10 mouse cellular contexts compared by ENCODE assay signal in the genomic region with DNA sequence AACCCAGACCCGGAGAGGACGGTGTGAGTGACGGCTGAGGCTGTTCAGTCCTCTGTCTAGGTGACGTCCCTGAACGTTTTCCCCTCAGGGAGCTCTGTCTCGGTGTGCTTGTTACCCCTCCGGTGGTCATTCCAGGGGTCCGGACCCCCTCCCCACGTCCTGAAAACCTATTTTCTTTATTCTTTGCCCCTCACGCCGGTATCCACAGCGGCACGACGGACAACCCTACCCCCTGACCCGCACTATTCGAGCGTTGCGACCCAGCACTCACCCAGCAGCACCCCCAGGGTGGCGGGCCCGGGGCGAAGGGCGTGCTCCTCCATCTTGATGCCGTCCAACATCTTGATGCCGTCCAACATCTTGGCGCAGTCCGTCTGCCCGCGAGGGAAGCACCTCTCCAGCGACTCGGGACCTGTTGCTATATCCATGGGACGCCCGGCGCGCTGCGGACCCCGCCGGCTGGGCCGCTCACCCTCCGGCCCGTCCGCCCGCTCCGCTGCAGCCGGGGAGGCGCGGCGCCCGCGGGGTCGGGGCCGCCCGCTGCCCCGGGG. TPM values are rescaled to one million over a fixed set of nuclear protein-coding genes. Genes with fewer than 3 reads are reported as not detected.
DNase-seq lines count a peak whose midpoint lies in the region; ATAC-seq lines count a peak whose summit lies in the region.
"Had no signal": no experiment of that assay in that cellular context is flagged by ENCODE, and none has a peak within 500 bp of the region (broad histone marks: within the 10 kb centered on the region; RNA-seq: fewer than 3 reads in every experiment).

A gene (minus strand): TSS at position 341 of the 551 bp plus-strand sequence.

- H3K27ac ChIP-seq in forebrain, embryonic 13.5 days, result no peak within 1 kb of the TSS
- H3K27ac ChIP-seq in limb, embryonic 10.5 days, result peak within 1 kb of the TSS; percentile 93
- H3K27ac ChIP-seq in neural tube, embryonic 15.5 days (replicated peaks), result peak within 1 kb of the TSS; percentile 84
- H3K27ac ChIP-seq: macrophage had no signal

- peak within 1 kb of the TSS; percentile 40 for H3K4me3 ChIP-seq in forebrain, embryonic 13.5 days
- peak within 1 kb of the TSS; percentile 79 for H3K4me3 ChIP-seq in limb, embryonic 10.5 days
- peak within 1 kb of the TSS; percentile 42 for H3K4me3 ChIP-seq in neural tube, embryonic 15.5 days (replicated peaks)

- no peak for ATAC-seq in forebrain, embryonic 13.5 days
- ATAC-seq in neural tube, embryonic 15.5 days (ENCODE audit: low FRiP score), result no peak

- 2% methylated on average over 50 of the region's 53 CpGs for WGBS in forebrain, embryonic 13.5 days
- 4% methylated on average over 53 of the region's 53 CpGs for WGBS in limb, embryonic 10.5 days
- under 1% methylated on average over 53 of the region's 53 CpGs for WGBS in neural tube, embryonic 15.5 days

- H3K9ac ChIP-seq in forebrain, embryonic 13.5 days, result peak within 1 kb of the TSS; percentile 34; the same call in 1 of the 2 replicates
- peak within 1 kb of the TSS; percentile 65 for H3K9ac ChIP-seq in neural tube, embryonic 15.5 days (replicated peaks)

- no peaks in the 10 kb centered on the region for H3K36me3 ChIP-seq in forebrain, embryonic 13.5 days (ENCODE audit: poor library complexity, severe bottlenecking)
- H3K36me3 ChIP-seq in limb, embryonic 10.5 days, result peaks cover 49% of the 10 kb centered on the region
- no peaks in the 10 kb centered on the region for H3K36me3 ChIP-seq in neural tube, embryonic 15.5 days

- peaks cover 30% of the 10 kb centered on the region for H3K4me1 ChIP-seq in forebrain, embryonic 13.5 days
- peaks cover 84% of the 10 kb centered on the region for H3K4me1 ChIP-seq in limb, embryonic 10.5 days
- peaks cover 32% of the 10 kb centered on the region for H3K4me1 ChIP-seq in neural tube, embryonic 15.5 days

- no peaks in the 10 kb centered on the region for H3K9me3 ChIP-seq in forebrain, embryonic 13.5 days (replicated peaks)
- H3K9me3 ChIP-seq in limb, embryonic 10.5 days (replicated peaks), result no peaks in the 10 kb centered on the region
- H3K9me3 ChIP-seq in neural tube, embryonic 15.5 days (replicated peaks), result no peaks in the 10 kb centered on the region

- peaks cover 100% of the 10 kb centered on the region for H3K27me3 ChIP-seq in forebrain, embryonic 13.5 days
- peaks cover 91% of the 10 kb centered on the region for H3K27me3 ChIP-seq in limb, embryonic 10.5 days (ENCODE audit: low read depth, poor library complexity, severe bottlenecking)
- peaks cover 81% of the 10 kb centered on the region for H3K27me3 ChIP-seq in neural tube, embryonic 15.5 days (replicated peaks)

- DNase-seq in retina, embryonic 14.5 days (ENCODE audit: low spot score), result peak; percentile 21
- DNase-seq in retina, postnatal 1 day, result no peak
- peak; percentile 68 for DNase-seq in limb, embryonic 10.5 days (ENCODE audit: low spot score)
- DNase-seq in adrenal gland, postnatal 14 days, result no peak
- DNase-seq in frontal cortex, postnatal 10 days (ENCODE audit: low spot score in 2 of 2), result no peak
- DNase-seq in ovary, postnatal 14 days (ENCODE audit: low spot score), result no peak
- DNase-seq: adrenal gland, adult 8-10 months had no signal

- H3K4me2 ChIP-seq in forebrain, embryonic 13.5 days, result peak within 1 kb of the TSS; percentile 61
- H3K4me2 ChIP-seq in neural tube, embryonic 15.5 days, result peak within 1 kb of the TSS; percentile 58

RNA-seq across cellular contexts. Expression of the gene that starts here (rescaled TPM):
- 0.12 and 0.54 TPM in 2 replicates for polyA plus RNA-seq in forebrain, embryonic 13.5 days (2015; fragmentation: Nextera tagmentation; extraction: Ambion mirVana)
- 11.0 and 13.9 TPM in 2 replicates for polyA plus RNA-seq in limb, embryonic 10.5 days (2016; fragmentation: Nextera tagmentation; extraction: Ambion mirVana)
- polyA plus RNA-seq in neural tube, embryonic 15.5 days (2015; fragmentation: Nextera tagmentation; extraction: Ambion mirVana), result 7.9 and 8.5 TPM in 2 replicates
- total RNA-seq in adrenal gland, postnatal 14 days (2021), result not detected in 2 replicates
- polyA plus RNA-seq: macrophage had no signal

Comparison
In these comparisons a context has a peak if more than half of its experiments do, and no peak if none do; other contexts are left out.
1. DNase-seq: peak in retina, embryonic 14.5 days (single experiment) and limb, embryonic 10.5 days (single experiment); none in retina, postnatal 1 day (single experiment), adrenal gland, postnatal 14 days (single experiment), frontal cortex, postnatal 10 days (0 of 2) and ovary, postnatal 14 days (single experiment).
2. Peak in every context shown above with its lines, with median percentiles within 50 percentile points of each other: H3K4me3 ChIP-seq.